Mouse (Mus musculus) midbrain, embryonic 11.5 days (tissue): ENCODE measurements around the gene Parp8. TPM values are rescaled to one million over a fixed set of nuclear protein-coding genes. Genes with fewer than 3 reads are reported as not detected.

Experiments
- ATAC-seq: fragments of 200-750 bp; cut with Nextera tagmentation; 2 replicates; pipeline ENCODE4 v1.8.0; 2017; ENCODE audit warnings: moderate TSS enrichment, moderate library complexity; ENCODE audit not compliant: low FRiP score
- DNase-seq: peaks from one replicate; pipeline ENCODE4 v3.0.0; 2015; ENCODE audit warnings: low spot score; ENCODE audit errors: missing footprints
- H3K27ac ChIP-seq: fragments of 300-500 bp; sonication (generic); 2 replicates; pipeline ENCODE4 v1.5.1; 2014; ENCODE audit warnings: low read depth, low read length
- H3K27me3 ChIP-seq: fragments of 300-500 bp; sonication (generic); 2 replicates; pipeline ENCODE4 v1.6.1; 2014; ENCODE audit warnings: mild to moderate bottlenecking, low read length, moderate library complexity, mixed read lengths; ENCODE audit not compliant: control insufficient read depth, insufficient read depth
- H3K36me3 ChIP-seq: fragments of 300-500 bp; sonication (generic); 2 replicates; pipeline ENCODE4 v1.6.1; 2014; ENCODE audit warnings: mild to moderate bottlenecking, low read length, moderate library complexity, mixed read lengths; ENCODE audit not compliant: control insufficient read depth, insufficient read depth
- H3K4me1 ChIP-seq: fragments of 300-500 bp; sonication (generic); 2 replicates; pipeline ENCODE4 v1.6.1; 2014; ENCODE audit warnings: low read length; ENCODE audit not compliant: control insufficient read depth, insufficient read depth
- H3K4me2 ChIP-seq: fragments of 300-500 bp; sonication (generic); 2 replicates; pipeline ENCODE4 v1.6.1; 2014; ENCODE audit warnings: mild to moderate bottlenecking, moderate library complexity
- H3K4me3 ChIP-seq: fragments of 300-500 bp; sonication (generic); 2 replicates; pipeline ENCODE4 v1.5.1; 2014; ENCODE audit warnings: low read depth, low read length
- H3K9ac ChIP-seq: fragments of 300-500 bp; sonication (generic); 2 replicates; pipeline ENCODE4 v1.6.1; 2014; ENCODE audit warnings: low read length
- H3K9me3 ChIP-seq: fragments of 300-500 bp; sonication (generic); 2 replicates; pipeline ENCODE4 v1.6.1; 2016; ENCODE audit warnings: low read length; ENCODE audit not compliant: control insufficient read depth
- WGBS: fragments of 180-500 bp; shearing (Covaris S2); extraction: QIAGEN DNeasy Blood & Tissue Kit; methylation state at CpG from one replicate; pipeline ENCODE4 v1.1.7; 2014; 5-methylcytosine and 5-hydroxymethylcytosine counted together
- polyA plus RNA-seq: library from polyadenylated mRNA; unstranded; fragments of >200 nt; fragmentation: Nextera tagmentation; extraction: Ambion mirVana; gene quantifications from 2 replicates; pipeline ENCODE4 v1.2.1, GENCODE M21; 2014

Gene Parp8
- polyA plus RNA-seq, 1 experiment from 2014 or later: 13.3 TPM

GRCm38 (mm10) chr13:117024916-117025225 lies 466 bp downstream of the Parp8 start:
- Histone ChIP-seq H3K4me2 (peak overlapping the region; percentile 77), H3K4me3 (peak overlapping the region; percentile 74), H3K9ac (peak overlapping the region; percentile 91), H3K27me3 (peaks cover 2% of the 10 kb centered on the region; the same call in 1 of the 2 replicates), H3K36me3 (no peaks in the 10 kb centered on the region), H3K9me3 (no peaks in the 10 kb centered on the region), H3K27ac (peak overlapping the region; percentile 80), H3K4me1 (no peaks in the 10 kb centered on the region; the same call in 1 of the 2 replicates)
- DNase-seq: peak; percentile 97
- WGBS: 0% methylated on average over 16 of the region's 18 CpGs
- ATAC-seq: peak; percentile 55; the same call in 1 of the 2 replicates

- Histone ChIP-seq H3K27me3 (peaks cover 2% of the 10 kb centered on the region; the same call in 1 of the 2 replicates), H3K36me3 (no peaks in the 10 kb centered on the region), H3K4me2 (peak overlapping the region; percentile 77), H3K4me1 (no peaks in the 10 kb centered on the region; the same call in 1 of the 2 replicates), H3K9ac (peak overlapping the region; percentile 91), H3K9me3 (no peaks in the 10 kb centered on the region), H3K4me3 (peak overlapping the region; percentile 74), H3K27ac (peak overlapping the region; percentile 80)
- ATAC-seq (peak; percentile 92), DNase-seq (no peak)
- WGBS: 0% methylated on average over 44 of the region's 64 CpGs
These were observed 1.0 kb downstream of the Parp8 start for GRCm38 (mm10) chr13:117024127-117024915.

- H3K4me1 ChIP-seq: no peaks in the 10 kb centered on the region; the same call in 1 of the 2 replicates
- H3K27me3 ChIP-seq: peaks cover 2% of the 10 kb centered on the region; the same call in 1 of the 2 replicates
- H3K9me3 ChIP-seq: no peaks in the 10 kb centered on the region
- H3K9ac ChIP-seq: peak overlapping the region; percentile 91
- peak overlapping the region; percentile 77 for H3K4me2 ChIP-seq
- peak; percentile 95 for DNase-seq
- peak overlapping the region; percentile 74 for H3K4me3 ChIP-seq
- 13% methylated on average over 12 of the region's 12 CpGs for WGBS
- H3K27ac ChIP-seq: no peak overlapping the region
- H3K36me3 ChIP-seq: no peaks in the 10 kb centered on the region
- ATAC-seq: no peak
These were observed 1.8 kb downstream of the Parp8 start for GRCm38 (mm10) chr13:117023346-117024050.

GRCm38 (mm10) chr13:117020631-117021030 lies 4.7 kb downstream of the Parp8 start:
- Histone ChIP-seq H3K9me3 (no peaks in the 10 kb centered on the region), H3K4me3 (no peak overlapping the region), H3K4me1 (no peaks in the 10 kb centered on the region; the same call in 1 of the 2 replicates), H3K27me3 (no peaks in the 10 kb centered on the region), H3K36me3 (no peaks in the 10 kb centered on the region), H3K9ac (no peak overlapping the region), H3K4me2 (no peak overlapping the region), H3K27ac (no peak overlapping the region)
- DNase-seq: no peak
- WGBS: 82% methylated on average over 6 of the region's 6 CpGs
- no peak for ATAC-seq

- H3K4me2 ChIP-seq: no peak overlapping the region
- DNase-seq (no peak), ATAC-seq (no peak)
- no peaks in the 10 kb centered on the region; the same call in 1 of the 2 replicates for H3K4me1 ChIP-seq
- no peak overlapping the region for H3K4me3 ChIP-seq
- H3K27ac ChIP-seq: no peak overlapping the region
- no peaks in the 10 kb centered on the region for H3K36me3 ChIP-seq
- no peaks in the 10 kb centered on the region for H3K27me3 ChIP-seq
- H3K9me3 ChIP-seq: no peaks in the 10 kb centered on the region
- 91% methylated on average over 6 of the region's 6 CpGs for WGBS
- no peak overlapping the region for H3K9ac ChIP-seq
These were observed 6.7 kb downstream of the Parp8 start for GRCm38 (mm10) chr13:117018676-117019075.

- Histone ChIP-seq H3K9me3 (no peaks in the 10 kb centered on the region), H3K36me3 (no peaks in the 10 kb centered on the region), H3K27ac (no peak overlapping the region), H3K27me3 (no peaks in the 10 kb centered on the region), H3K4me1 (no peaks in the 10 kb centered on the region), H3K4me2 (no peak overlapping the region), H3K4me3 (no peak overlapping the region), H3K9ac (no peak overlapping the region)
- no peak for DNase-seq
- no peak for ATAC-seq
- 93% methylated on average over 2 of the region's 2 CpGs for WGBS
These were observed 11.8 kb downstream of the Parp8 start for GRCm38 (mm10) chr13:117013516-117013915.

GRCm38 (mm10) chr13:117012031-117012430 lies 13.3 kb downstream of the Parp8 start:
- ATAC-seq: no peak
- Histone ChIP-seq H3K27ac (no peak overlapping the region), H3K27me3 (no peaks in the 10 kb centered on the region), H3K4me3 (no peak overlapping the region), H3K4me1 (no peaks in the 10 kb centered on the region), H3K36me3 (no peaks in the 10 kb centered on the region), H3K9me3 (no peaks in the 10 kb centered on the region), H3K9ac (no peak overlapping the region), H3K4me2 (no peak overlapping the region)
- 97% methylated on average over 9 of the region's 9 CpGs for WGBS
- DNase-seq: no peak

- Histone ChIP-seq H3K27me3 (no peaks in the 10 kb centered on the region), H3K4me3 (no peak overlapping the region), H3K4me2 (no peak overlapping the region), H3K9ac (no peak overlapping the region), H3K4me1 (no peaks in the 10 kb centered on the region), H3K27ac (no peak overlapping the region), H3K36me3 (no peaks in the 10 kb centered on the region), H3K9me3 (no peaks in the 10 kb centered on the region)
- ATAC-seq: no peak
- 91% methylated on average over 8 of the region's 8 CpGs for WGBS
- DNase-seq: no peak
These were observed 15.2 kb downstream of the Parp8 start for GRCm38 (mm10) chr13:117010143-117010542.
